In genomic region chr6:92705353-92706144, GRCm38 (mm10) we compare ENCODE assay signal across 9 mouse cellular contexts. TPM values are rescaled to one million over a fixed set of nuclear protein-coding genes. Genes with fewer than 3 reads are reported as not detected.
DNase-seq lines count a peak whose midpoint lies in the region; ATAC-seq and TF ChIP-seq lines count a peak whose summit lies in the region.
"Had no signal": no experiment of that assay in that cellular context is flagged by ENCODE, and none has a peak within 500 bp of the region (broad histone marks: within the 10 kb centered on the region; RNA-seq: fewer than 3 reads in every experiment).

No protein-coding gene starts in this region.

- H3K36me3 ChIP-seq in spleen, adult 2 months (ENCODE audit: control insufficient read depth, insufficient read depth, low read length): no peaks in the 10 kb centered on the region
- no peaks in the 10 kb centered on the region for H3K36me3 ChIP-seq in intestine, embryonic 16.5 days (ENCODE audit: control insufficient read depth, insufficient read depth, low read length)
- H3K36me3 ChIP-seq in midbrain, embryonic 15.5 days (replicated peaks): no peaks in the 10 kb centered on the region

- peak in 1 of 2 experiments; percentile 8 for DNase-seq in cerebellum, adult 2 months
- DNase-seq in cerebellum, adult 11-12 months: no peak
- DNase-seq in spleen, adult 2 months (ENCODE audit: low read depth in 1 of 2, low spot score in 2 of 2): no peak
- DNase-seq in spleen, postnatal 36 days (ENCODE audit: low spot score in 2 of 2): no peak
- no peak for DNase-seq in frontal cortex, adult 2 months (ENCODE audit: extremely low spot score in 1 of 2, low spot score in 1 of 2)

- TF ChIP-seq CTCF in cerebellum, adult 2 months (IDR thresholded peaks at IDR 0.05; ENCODE audit: borderline replicate concordance, insufficient read depth, low read depth, low read length): no peak
- TF ChIP-seq CTCF in spleen, adult 2 months (IDR thresholded peaks at IDR 0.05; ENCODE audit: extremely low read depth, insufficient read depth, insufficient read length, insufficient replicate concordance): no peak

- 4% methylated on average over 39 of the region's 39 CpGs for WGBS in cerebellum, adult 2 months
- WGBS in spleen, adult 2 months: 8% methylated on average over 39 of the region's 39 CpGs
- 5% methylated on average over 37 of the region's 39 CpGs for WGBS in intestine, embryonic 16.5 days
- WGBS in midbrain, embryonic 15.5 days: 2% methylated on average over 39 of the region's 39 CpGs

- H3K4me1 ChIP-seq in cerebellum, adult 2 months (ENCODE audit: control insufficient read depth, insufficient read depth, low read length): no peaks in the 10 kb centered on the region
- H3K4me1 ChIP-seq in spleen, adult 2 months (ENCODE audit: control insufficient read depth, insufficient read depth, insufficient read length): no peaks in the 10 kb centered on the region
- H3K4me1 ChIP-seq in intestine, embryonic 16.5 days (ENCODE audit: control insufficient read depth, insufficient read depth, low read length): no peaks in the 10 kb centered on the region
- H3K4me1 ChIP-seq in midbrain, embryonic 15.5 days: peaks cover 13% of the 10 kb centered on the region

- no peak for TF ChIP-seq POLR2A in cerebellum, adult 2 months (IDR thresholded peaks at IDR 0.05; ENCODE audit: borderline replicate concordance, insufficient read depth, low read length)
- TF ChIP-seq POLR2A in spleen, adult 2 months (IDR thresholded peaks at IDR 0.05; ENCODE audit: low read depth, low read length): no peak

- H3K27ac ChIP-seq in cerebellum, adult 2 months (ENCODE audit: insufficient read depth, low read length): no peak overlapping the region
- no peak overlapping the region for H3K27ac ChIP-seq in spleen, adult 2 months (ENCODE audit: insufficient read depth, low read length)
- H3K27ac ChIP-seq in intestine, embryonic 16.5 days (ENCODE audit: low read length): 0 out of 2 replicates have a peak overlapping the region, but pooled peaks have one; percentile 25
- H3K27ac ChIP-seq in midbrain, embryonic 15.5 days: peak overlapping the region; percentile 59

- ATAC-seq in intestine, embryonic 16.5 days: peak; percentile 74
- peak; percentile 41 for ATAC-seq in midbrain, embryonic 15.5 days (replicated peaks)
- no peak; the same call in 1 of the 2 replicates for ATAC-seq in cerebellum, adult (ENCODE audit: insufficient number of reproducible peaks, low FRiP score, low TSS enrichment)

- no peaks in the 10 kb centered on the region; the same call in 1 of the 2 replicates for H3K27me3 ChIP-seq in cerebellum, adult 2 months (ENCODE audit: control insufficient read depth, insufficient read depth, low read length)
- H3K27me3 ChIP-seq in spleen, adult 2 months (ENCODE audit: control insufficient read depth, insufficient read depth, low read length): peaks cover 5% of the 10 kb centered on the region
- no peaks in the 10 kb centered on the region for H3K27me3 ChIP-seq in intestine, embryonic 16.5 days (replicated peaks; ENCODE audit: control insufficient read depth, insufficient read depth, low read length)
- no peaks in the 10 kb centered on the region for H3K27me3 ChIP-seq in midbrain, embryonic 15.5 days (replicated peaks)

- H3K4me3 ChIP-seq in cerebellum, adult 2 months (replicated peaks; ENCODE audit: insufficient read depth, low read depth, low read length): peak overlapping the region; percentile 25
- peak overlapping the region; percentile 14; the same call in 1 of the 2 replicates for H3K4me3 ChIP-seq in spleen, adult 2 months (ENCODE audit: extremely low read depth, insufficient read depth, insufficient read length)
- H3K4me3 ChIP-seq in intestine, embryonic 16.5 days (ENCODE audit: low read length): peak overlapping the region; percentile 69
- peak overlapping the region; percentile 71 for H3K4me3 ChIP-seq in midbrain, embryonic 15.5 days
- H3K4me3 ChIP-seq: myocyte had no signal

- H3K9ac ChIP-seq in intestine, embryonic 16.5 days (ENCODE audit: low read depth, low read length): peak overlapping the region; percentile 78
- H3K9ac ChIP-seq in midbrain, embryonic 15.5 days: peak overlapping the region; percentile 76

- no peaks in the 10 kb centered on the region for H3K9me3 ChIP-seq in intestine, embryonic 16.5 days (ENCODE audit: control insufficient read depth, low read length)
- H3K9me3 ChIP-seq in midbrain, embryonic 15.5 days: no peaks in the 10 kb centered on the region

- peak overlapping the region; percentile 95 for H3K4me2 ChIP-seq in intestine, embryonic 16.5 days (ENCODE audit: low read depth, low read length)
- H3K4me2 ChIP-seq in midbrain, embryonic 15.5 days: peak overlapping the region; percentile 79

RNA-seq across cellular contexts. Expression of gene Prickle2, which starts 0.4 kb away (rescaled TPM):
- 11.3 and 12.7 TPM in 2 replicates for polyA plus RNA-seq in cerebellum, adult 2 months (2012; rRNA removed)
- polyA plus RNA-seq in spleen, adult 2 months (2012; rRNA removed): 1.1 and 1.2 TPM in 2 replicates
- polyA plus RNA-seq in intestine, embryonic 16.5 days (2015; fragmentation: Nextera tagmentation; extraction: Ambion mirVana): 5.0 and 5.5 TPM in 2 replicates
- 15.4 and 17.0 TPM in 2 replicates for polyA plus RNA-seq in midbrain, embryonic 15.5 days (2015; fragmentation: Nextera tagmentation; extraction: Ambion mirVana)
- polyA plus RNA-seq in frontal cortex, adult 2 months (2012; rRNA removed): 53.5 and 57.3 TPM in 2 replicates

Comparison
In these comparisons a context has a peak if more than half of its experiments do, and no peak if none do; other contexts are left out.
1. H3K27ac ChIP-seq: peak in intestine, embryonic 16.5 days (single experiment) and midbrain, embryonic 15.5 days (single experiment); none in cerebellum, adult 2 months (single experiment) and spleen, adult 2 months (single experiment).
2. H3K4me3 ChIP-seq: peak in every context shown above with its lines; median percentile 71 in midbrain, embryonic 15.5 days; 69 in intestine, embryonic 16.5 days; 25 in cerebellum, adult 2 months; 14 in spleen, adult 2 months.